Mouse (Mus musculus) cerebellum, postnatal 4 days (tissue): ENCODE data around the gene Slc9a3r2.

Experiments
- DNase-seq, 2 experiments: peaks; one replicate each; pipeline ENCODE4 v3.0.0; 2022; ENCODE audit warnings: low spot score in 2 of 2, mixed read lengths in 1 of 2

The Slc9a3r2 gene

GRCm38 (mm10) chr17:24593992-24594890 is 55.9 kb downstream of the Slc9a3r2 start:
- DNase-seq, result no peak

GRCm38 (mm10) chr17:24593248-24593647 is 56.9 kb downstream of the Slc9a3r2 start:
- DNase-seq, result no peak

GRCm38 (mm10) chr17:24591695-24592094 is 58.4 kb downstream of the Slc9a3r2 start:
- DNase-seq, result no peak

- DNase-seq, result no peak
Measured at GRCm38 (mm10) chr17:24590943-24591342, 59.2 kb downstream of the Slc9a3r2 start.
